Mouse (Mus musculus) liver (tissue): ENCODE results near the gene Tmem121b.

Experiments
- DNase-seq: peaks from one replicate; pipeline ENCODE4 v3.0.0-alpha.2; 2020; ENCODE audit warnings: mixed read lengths

Tmem121b gene

DNA sequence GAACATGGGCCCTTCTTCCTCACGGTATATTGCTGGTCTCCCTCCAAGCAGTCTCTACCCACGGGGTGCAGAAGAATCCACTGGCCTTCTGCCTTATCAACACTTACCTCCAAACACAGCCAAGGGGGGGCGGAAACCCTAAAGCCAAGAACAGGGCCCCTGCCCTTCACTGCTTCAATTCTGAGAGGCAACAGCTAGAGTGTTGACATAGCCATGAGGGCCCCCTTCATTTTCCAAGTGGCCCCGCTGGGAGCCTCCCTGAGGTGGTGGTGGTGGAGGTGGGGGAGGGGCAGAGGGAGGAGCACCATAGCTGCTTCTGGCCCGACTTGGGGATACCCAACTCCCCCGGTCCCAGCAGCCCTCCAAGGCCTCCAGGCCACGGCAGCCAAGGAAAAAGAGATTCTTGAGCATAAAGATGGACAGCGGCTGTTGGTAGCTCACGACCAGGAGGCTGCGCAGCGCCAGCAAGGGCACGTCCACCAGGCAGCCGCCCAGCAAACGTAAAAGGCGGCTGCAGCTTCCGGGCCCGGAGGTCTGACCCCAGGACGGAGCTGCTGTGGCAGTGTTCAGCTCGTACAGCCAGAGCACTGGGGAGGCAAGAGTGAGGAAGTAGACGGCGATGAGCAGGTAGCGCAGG is 1.6 kb downstream of the Tmem121b start:
- DNase-seq = no peak

DNA sequence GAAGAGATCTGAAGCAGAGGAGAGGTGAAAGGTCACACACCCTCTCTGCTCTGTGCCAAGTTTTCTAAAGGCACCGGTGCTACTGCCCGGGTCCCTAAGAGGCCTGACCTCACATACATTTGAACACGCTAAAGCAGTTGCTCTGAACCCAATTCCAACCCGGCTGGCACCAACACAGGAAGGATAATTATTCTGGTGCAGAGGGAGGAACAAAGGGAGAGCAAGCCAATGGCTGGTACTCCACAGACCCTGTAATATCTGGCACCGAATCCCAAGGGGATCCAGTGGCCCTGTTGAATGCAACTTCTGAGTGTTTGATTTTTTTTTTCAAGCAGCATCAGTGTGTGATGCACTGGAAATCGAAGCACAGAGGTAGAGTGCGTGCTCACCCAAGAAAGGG is 2.5 kb downstream of the Tmem121b start:
- DNase-seq = no peak

GRCm38 (mm10) chr6:120489461-120489860 is 4.1 kb downstream of the Tmem121b start:
- no peak for DNase-seq

DNA sequence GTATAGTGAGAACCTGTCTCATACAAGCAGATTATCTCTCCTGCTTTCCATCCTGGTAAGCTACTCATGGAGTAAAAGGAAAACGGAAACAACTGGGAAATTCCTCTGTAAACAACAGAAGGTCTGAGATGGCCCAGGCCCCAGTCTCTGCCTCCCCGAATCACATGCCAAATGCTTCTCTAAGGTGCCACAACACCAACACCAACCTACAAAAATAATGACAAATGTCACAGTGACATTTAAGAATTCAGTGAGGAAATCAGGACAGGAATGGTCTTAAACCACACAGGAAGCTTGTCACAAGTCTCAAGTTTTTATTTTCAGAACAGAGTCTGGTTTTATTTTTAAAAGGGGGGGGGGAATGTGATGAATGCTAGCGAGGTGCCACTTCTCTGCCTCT is 5.0 kb downstream of the Tmem121b start:
- no peak for DNase-seq

DNA sequence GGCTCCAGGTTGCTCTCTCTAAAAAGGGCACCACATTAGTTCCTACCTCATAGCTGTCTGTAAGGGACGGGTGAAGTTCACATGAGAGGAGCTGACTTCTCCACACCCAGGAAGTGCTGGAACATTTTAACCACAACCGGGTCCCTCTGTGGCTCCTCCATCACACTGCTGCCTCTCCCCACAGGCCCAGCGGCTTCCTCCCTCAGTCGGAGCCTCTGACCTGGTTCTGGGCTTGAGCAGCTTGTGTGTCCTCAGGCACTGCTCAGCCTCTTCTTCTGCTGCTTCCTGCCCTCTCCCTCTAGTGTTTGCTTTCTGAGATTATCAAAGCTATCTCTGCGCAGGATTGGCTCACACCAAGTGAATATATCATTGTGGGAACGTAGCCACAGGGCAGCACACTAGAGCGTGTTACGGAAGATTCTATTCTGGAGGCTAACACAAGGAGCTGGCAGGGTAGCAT is 7.5 kb downstream of the Tmem121b start:
- no peak for DNase-seq

GRCm38 (mm10) chr6:120485038-120485437 is 8.6 kb downstream of the Tmem121b start:
- no peak for DNase-seq

DNA sequence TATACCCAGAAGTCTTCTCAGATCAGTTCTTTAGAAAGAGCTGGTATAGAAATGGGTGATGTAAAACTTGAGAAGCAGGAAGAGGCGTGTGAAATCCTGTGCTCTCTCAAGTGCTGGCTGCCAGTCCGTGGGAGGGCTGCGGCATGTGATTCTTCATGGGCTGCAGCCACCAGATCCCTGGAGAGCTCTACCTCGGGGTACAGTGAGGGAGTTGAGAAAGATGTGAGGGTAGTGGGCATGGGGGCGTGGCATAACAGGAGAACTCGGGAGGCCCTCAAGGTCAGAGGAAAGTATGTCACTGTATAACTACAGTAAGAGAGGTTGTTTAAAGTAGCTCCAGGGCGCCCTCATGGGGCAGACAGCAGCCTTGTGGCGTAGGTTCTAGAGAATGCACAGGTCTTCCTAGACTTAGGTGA is 10.4 kb downstream of the Tmem121b start:
- peak; percentile 59 for DNase-seq

GRCm38 (mm10) chr6:120482756-120483155 is 10.9 kb downstream of the Tmem121b start:
- DNase-seq = no peak

DNA sequence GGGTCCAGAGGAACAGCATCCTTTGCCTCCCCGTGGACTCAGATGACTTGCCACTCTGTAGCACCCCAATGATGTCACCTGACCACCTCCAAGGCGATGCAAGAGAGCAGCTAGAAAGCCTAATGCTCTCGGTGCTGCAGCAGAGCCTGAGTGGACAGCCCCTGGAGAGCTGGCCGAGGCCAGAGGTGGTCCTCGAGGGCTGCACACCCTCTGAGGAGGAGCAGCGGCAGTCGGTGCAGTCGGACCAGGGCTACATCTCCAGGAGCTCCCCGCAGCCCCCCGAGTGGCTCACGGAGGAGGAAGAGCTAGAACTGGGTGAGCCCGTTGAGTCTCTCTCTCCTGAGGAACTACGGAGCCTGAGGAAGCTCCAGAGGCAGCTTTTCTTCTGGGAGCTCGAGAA is 11.6 kb downstream of the Tmem121b start:
- no peak for DNase-seq

- DNase-seq = peak; percentile 29
Observed at GRCm38 (mm10) chr6:120481538-120481937, 12.1 kb downstream of the Tmem121b start.

DNA sequence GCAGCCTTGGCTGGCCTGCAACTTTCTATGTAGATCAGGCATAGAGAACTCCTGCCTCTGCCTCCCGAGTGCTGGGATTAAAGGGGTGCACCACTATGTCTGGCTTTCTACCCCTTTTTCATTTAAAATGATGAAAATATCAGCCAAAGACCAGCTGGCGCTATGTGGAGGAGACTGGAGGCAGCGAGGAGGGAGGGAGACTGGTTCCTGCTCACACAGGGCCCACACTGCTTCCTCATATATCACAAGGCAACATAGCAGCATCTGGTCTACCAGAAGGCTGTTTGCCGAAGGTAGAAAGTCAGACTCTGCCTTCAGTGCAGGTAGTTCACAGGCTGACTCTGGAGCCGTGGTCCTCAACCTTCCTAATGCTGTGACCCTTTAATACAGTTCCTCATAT is 13.2 kb downstream of the Tmem121b start:
- no peak for DNase-seq

DNA sequence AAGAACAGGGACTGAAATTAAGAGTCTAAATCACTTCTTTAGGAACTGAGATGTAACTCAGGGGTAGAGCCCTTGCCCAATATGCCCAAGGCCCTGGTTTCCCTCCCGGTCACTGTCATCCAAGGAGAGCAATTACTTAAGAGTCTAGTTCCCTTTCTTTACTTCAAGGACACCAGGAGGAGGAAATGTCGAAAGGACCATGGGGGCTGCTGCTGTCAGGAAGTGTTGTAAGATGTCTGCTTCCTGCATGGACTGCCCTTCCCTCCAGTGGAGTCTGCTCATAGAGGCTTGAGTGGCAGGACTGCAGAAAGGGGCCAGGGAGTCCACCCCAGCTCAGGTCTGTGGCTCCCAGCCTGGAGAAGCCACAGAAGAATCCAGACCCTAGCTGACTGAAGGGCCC is 14.3 kb downstream of the Tmem121b start:
- peak; percentile 16 for DNase-seq

DNA sequence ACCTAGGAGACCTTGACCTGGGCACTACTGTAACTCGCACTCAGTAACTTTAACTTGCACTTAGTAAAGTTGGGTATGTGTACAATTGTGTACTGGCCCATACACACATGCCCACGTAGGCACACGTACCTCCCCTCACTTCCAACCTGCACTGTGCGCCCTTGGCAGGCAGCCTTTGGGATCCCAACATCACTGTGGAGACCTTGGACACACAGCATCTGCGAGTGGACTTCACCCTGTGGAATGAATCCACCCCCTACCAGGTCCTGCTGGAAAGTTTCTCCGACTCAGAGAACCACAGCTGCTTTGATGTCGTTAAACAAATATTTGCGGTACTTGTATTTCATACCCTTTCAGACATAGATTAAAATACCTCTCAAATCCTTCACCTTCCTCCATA is 18.3 kb downstream of the Tmem121b start:
- DNase-seq = no peak

GRCm38 (mm10) chr6:120473427-120473826 is 20.2 kb downstream of the Tmem121b start:
- DNase-seq = peak; percentile 47

- no peak for DNase-seq
Observed at GRCm38 (mm10) chr6:120472455-120473140, 21.0 kb downstream of the Tmem121b start.

- DNase-seq = no peak
Observed at GRCm38 (mm10) chr6:120471991-120472441, 21.6 kb downstream of the Tmem121b start.

GRCm38 (mm10) chr6:120470666-120471065 is 22.9 kb downstream of the Tmem121b start:
- DNase-seq = no peak

GRCm38 (mm10) chr6:120469770-120470169 is 23.8 kb downstream of the Tmem121b start:
- no peak for DNase-seq

GRCm38 (mm10) chr6:120469268-120469667 is 24.3 kb downstream of the Tmem121b start:
- no peak for DNase-seq

DNA sequence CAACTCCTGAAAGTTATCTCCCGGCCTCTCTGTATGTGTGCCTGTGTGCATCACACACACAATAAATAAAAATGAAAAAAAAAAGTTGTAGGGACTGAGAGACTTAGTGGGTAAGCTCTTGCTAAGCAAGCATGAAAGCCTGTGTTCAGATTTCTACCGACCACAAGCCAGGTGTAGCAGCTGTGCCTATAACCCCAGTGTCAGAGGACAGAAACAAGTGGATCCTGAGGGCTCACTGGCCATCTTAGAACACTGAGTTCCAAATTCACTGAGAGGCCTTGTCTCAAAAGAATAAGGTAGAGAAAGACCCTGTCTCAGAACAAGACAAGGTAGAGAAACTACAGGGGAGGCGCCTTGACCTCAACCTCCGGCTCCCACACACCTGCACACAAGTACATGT is 25.3 kb downstream of the Tmem121b start:
- no peak for DNase-seq

DNA sequence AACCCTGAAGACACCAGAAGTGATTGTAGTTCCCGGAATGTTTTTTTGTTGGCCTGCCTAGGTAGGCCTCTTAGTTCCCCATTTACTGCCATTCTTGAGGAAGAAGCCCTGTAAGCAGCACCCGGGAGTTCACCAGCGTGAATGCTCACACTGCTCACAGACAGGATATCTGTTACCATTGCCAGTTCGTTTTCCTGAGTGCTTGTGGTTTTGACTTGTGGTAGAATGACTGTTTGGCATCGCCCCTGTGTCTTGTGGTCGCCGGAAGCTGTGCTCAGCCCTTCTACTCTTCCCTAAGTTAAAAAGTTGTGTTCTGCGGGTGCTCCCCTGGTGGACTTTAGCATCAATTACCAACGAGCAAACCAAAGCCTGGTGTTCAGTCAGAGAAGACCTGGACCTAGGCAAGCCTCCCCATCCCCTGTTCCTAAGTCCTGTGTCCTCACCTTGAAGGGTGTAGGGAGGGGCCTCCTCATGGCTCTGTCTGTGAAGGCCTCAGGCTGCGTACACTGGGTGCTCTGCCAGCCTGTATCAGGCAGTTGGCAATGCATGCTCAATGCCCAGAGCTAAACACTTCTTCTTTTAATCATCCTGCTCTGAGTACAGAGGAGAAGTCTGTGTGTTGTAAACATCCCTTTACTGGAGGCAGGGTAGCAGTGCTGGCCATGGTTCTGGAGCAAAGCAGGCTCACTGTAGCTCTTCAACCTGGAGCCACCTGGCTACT is 26.8 kb downstream of the Tmem121b start:
- peak; percentile 30 for DNase-seq

GRCm38 (mm10) chr6:120465393-120465792 is 28.2 kb downstream of the Tmem121b start:
- DNase-seq = no peak

DNA sequence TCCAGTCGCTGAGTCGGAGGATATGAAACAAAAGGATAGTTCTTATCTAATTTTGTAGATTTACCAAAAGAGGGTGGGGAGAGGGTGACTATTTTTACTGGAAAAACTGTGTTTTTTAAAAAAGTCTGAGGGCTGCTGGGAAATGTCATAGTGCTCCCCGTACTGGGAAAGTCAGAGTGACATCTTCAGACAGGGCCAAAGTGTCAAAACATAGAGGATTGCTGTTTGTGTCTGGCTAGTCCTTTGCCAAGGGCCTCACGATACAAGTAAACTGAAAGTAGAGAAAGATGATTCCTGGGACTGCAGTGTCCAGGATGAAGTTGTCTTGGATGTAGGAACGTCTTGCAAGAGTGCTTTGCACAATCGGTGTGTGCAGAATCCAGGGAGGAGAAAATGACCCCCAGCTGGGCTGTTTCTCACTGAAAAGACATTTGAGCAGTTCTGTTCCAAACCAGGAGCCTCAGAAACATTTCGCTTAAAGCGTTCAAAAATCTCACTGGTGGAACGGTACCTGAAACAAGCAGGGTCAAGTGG is 29.1 kb downstream of the Tmem121b start:
- no peak for DNase-seq

DNA sequence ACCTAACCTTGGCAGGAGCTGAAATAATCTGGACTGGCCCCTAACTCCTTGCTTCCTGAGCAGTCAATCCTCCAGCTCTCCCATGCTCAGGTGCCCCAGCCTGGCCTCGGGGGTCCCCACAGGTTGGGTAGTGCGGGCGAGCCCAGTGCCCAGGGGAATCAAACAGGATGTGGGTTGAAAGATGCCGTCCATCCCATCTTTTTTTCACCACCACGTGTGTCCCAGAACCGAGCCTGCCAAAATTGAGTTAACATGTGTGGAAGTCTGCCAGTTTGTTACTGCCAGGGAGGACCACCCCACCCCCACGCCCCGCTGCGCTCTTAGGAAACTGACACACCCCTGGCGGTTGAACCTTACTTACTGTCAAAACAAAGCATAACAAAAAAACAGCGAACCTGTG is 29.7 kb downstream of the Tmem121b start:
- DNase-seq = peak; percentile 63
